Mouse (Mus musculus): Measurements from ENCODE around the gene 2310033P09Rik.

- TF ChIP-seq CTCF (IDR thresholded peaks at IDR 0.05; ENCODE audit: extremely low read depth, insufficient read length, insufficient replicate concordance, low read depth, low read length) (no peak), POLR2A (IDR thresholded peaks at IDR 0.05; ENCODE audit: low read depth, low read length) (no peak)
Measured at GRCm38 (mm10) chr11:59159099-59159498, 49.0 kb upstream of the 2310033P09Rik start.
